Mouse (Mus musculus): ENCODE results near the gene Foxo6. TPM values are rescaled to one million over a fixed set of nuclear protein-coding genes. Genes with fewer than 3 reads are reported as not detected.

Gene Foxo6
- polyA plus RNA-seq, 1 experiment from 2014 or later, result 0.14 TPM

- Histone ChIP-seq H3K27me3 (replicated peaks; ENCODE audit: control insufficient read depth, insufficient read depth, low read length) (peaks cover 29% of the 10 kb centered on the region), H3K9ac (ENCODE audit: low read depth, low read length) (no peak overlapping the region), H3K4me3 (ENCODE audit: low read depth, low read length) (no peak overlapping the region), H3K4me2 (no peak overlapping the region), H3K36me3 (ENCODE audit: control insufficient read depth, insufficient read depth, low read length) (no peaks in the 10 kb centered on the region), H3K27ac (ENCODE audit: low read depth, low read length) (no peak overlapping the region), H3K9me3 (ENCODE audit: control insufficient read depth, low read length) (no peaks in the 10 kb centered on the region), H3K4me1 (replicated peaks; ENCODE audit: control insufficient read depth, insufficient read depth, low read length) (0 out of 2 replicates have a peak, but pooled peaks cover 2% of the 10 kb centered on the region)
- no peak for ATAC-seq (replicated peaks; ENCODE audit: low FRiP score)
- DNase-seq (ENCODE audit: low spot score), result no peak
- 36% methylated on average over 5 of the region's 5 CpGs for WGBS
Measured at GRCm38 (mm10) chr4:120290486-120290885, 3.3 kb upstream of the Foxo6 start.

- WGBS, result 53% methylated on average over 3 of the region's 3 CpGs
- DNase-seq (ENCODE audit: low spot score) (no peak), ATAC-seq (replicated peaks; ENCODE audit: low FRiP score) (no peak)
- H3K36me3 ChIP-seq (ENCODE audit: control insufficient read depth, insufficient read depth, low read length), result no peaks in the 10 kb centered on the region
- H3K27me3 ChIP-seq (replicated peaks; ENCODE audit: control insufficient read depth, insufficient read depth, low read length), result peaks cover 38% of the 10 kb centered on the region
- H3K4me3 ChIP-seq (ENCODE audit: low read depth, low read length), result no peak overlapping the region
- no peaks in the 10 kb centered on the region for H3K9me3 ChIP-seq (ENCODE audit: control insufficient read depth, low read length)
- 0 out of 2 replicates have a peak, but pooled peaks cover 2% of the 10 kb centered on the region for H3K4me1 ChIP-seq (replicated peaks; ENCODE audit: control insufficient read depth, insufficient read depth, low read length)
- no peak overlapping the region for H3K4me2 ChIP-seq
- no peak overlapping the region for H3K27ac ChIP-seq (ENCODE audit: low read depth, low read length)
- no peak overlapping the region for H3K9ac ChIP-seq (ENCODE audit: low read depth, low read length)
Measured at GRCm38 (mm10) chr4:120289181-120289965, 2.2 kb upstream of the Foxo6 start.

- ATAC-seq (replicated peaks; ENCODE audit: low FRiP score) (no peak), DNase-seq (ENCODE audit: low spot score) (no peak)
- peak overlapping the region; percentile 97 for H3K4me2 ChIP-seq
- under 1% methylated on average over 53 of the region's 53 CpGs for WGBS
- H3K27ac ChIP-seq (ENCODE audit: low read depth, low read length), result no peak overlapping the region
- no peaks in the 10 kb centered on the region for H3K36me3 ChIP-seq (ENCODE audit: control insufficient read depth, insufficient read depth, low read length)
- peaks cover 8% of the 10 kb centered on the region; the same call in 1 of the 2 replicates for H3K4me1 ChIP-seq (replicated peaks; ENCODE audit: control insufficient read depth, insufficient read depth, low read length)
- H3K9ac ChIP-seq (ENCODE audit: low read depth, low read length), result peak overlapping the region; percentile 51; the same call in 1 of the 2 replicates
- peaks cover 63% of the 10 kb centered on the region for H3K27me3 ChIP-seq (replicated peaks; ENCODE audit: control insufficient read depth, insufficient read depth, low read length)
- H3K4me3 ChIP-seq (ENCODE audit: low read depth, low read length), result peak overlapping the region; percentile 61
- no peaks in the 10 kb centered on the region for H3K9me3 ChIP-seq (ENCODE audit: control insufficient read depth, low read length)
Measured at GRCm38 (mm10) chr4:120286761-120287241, 348 bp downstream of the Foxo6 start.

- H3K4me2 ChIP-seq, result no peak overlapping the region
- 64% methylated on average over 1 of the region's 1 CpGs for WGBS
- no peak overlapping the region for H3K27ac ChIP-seq (ENCODE audit: low read depth, low read length)
- no peak for DNase-seq (ENCODE audit: low spot score)
- no peaks in the 10 kb centered on the region for H3K36me3 ChIP-seq (ENCODE audit: control insufficient read depth, insufficient read depth, low read length)
- peaks cover 8% of the 10 kb centered on the region; the same call in 1 of the 2 replicates for H3K4me1 ChIP-seq (replicated peaks; ENCODE audit: control insufficient read depth, insufficient read depth, low read length)
- no peak overlapping the region for H3K4me3 ChIP-seq (ENCODE audit: low read depth, low read length)
- H3K9me3 ChIP-seq (ENCODE audit: control insufficient read depth, low read length), result no peaks in the 10 kb centered on the region
- H3K27me3 ChIP-seq (replicated peaks; ENCODE audit: control insufficient read depth, insufficient read depth, low read length), result peaks cover 74% of the 10 kb centered on the region
- no peak overlapping the region for H3K9ac ChIP-seq (ENCODE audit: low read depth, low read length)
- no peak for ATAC-seq (replicated peaks; ENCODE audit: low FRiP score)
Measured at GRCm38 (mm10) chr4:120285730-120286129, 1.4 kb downstream of the Foxo6 start.

- Histone ChIP-seq H3K36me3 (ENCODE audit: control insufficient read depth, insufficient read depth, low read length) (no peaks in the 10 kb centered on the region), H3K4me2 (no peak overlapping the region), H3K9me3 (ENCODE audit: control insufficient read depth, low read length) (no peaks in the 10 kb centered on the region), H3K9ac (ENCODE audit: low read depth, low read length) (no peak overlapping the region), H3K4me1 (replicated peaks; ENCODE audit: control insufficient read depth, insufficient read depth, low read length) (peaks cover 7% of the 10 kb centered on the region; the same call in 1 of the 2 replicates), H3K27me3 (replicated peaks; ENCODE audit: control insufficient read depth, insufficient read depth, low read length) (peaks cover 78% of the 10 kb centered on the region), H3K27ac (ENCODE audit: low read depth, low read length) (no peak overlapping the region), H3K4me3 (ENCODE audit: low read depth, low read length) (no peak overlapping the region)
- DNase-seq (ENCODE audit: low spot score) (no peak), ATAC-seq (replicated peaks; ENCODE audit: low FRiP score) (no peak)
- WGBS, result 67% methylated on average over 3 of the region's 3 CpGs
Measured at GRCm38 (mm10) chr4:120285223-120285622, 1.9 kb downstream of the Foxo6 start.

DNA sequence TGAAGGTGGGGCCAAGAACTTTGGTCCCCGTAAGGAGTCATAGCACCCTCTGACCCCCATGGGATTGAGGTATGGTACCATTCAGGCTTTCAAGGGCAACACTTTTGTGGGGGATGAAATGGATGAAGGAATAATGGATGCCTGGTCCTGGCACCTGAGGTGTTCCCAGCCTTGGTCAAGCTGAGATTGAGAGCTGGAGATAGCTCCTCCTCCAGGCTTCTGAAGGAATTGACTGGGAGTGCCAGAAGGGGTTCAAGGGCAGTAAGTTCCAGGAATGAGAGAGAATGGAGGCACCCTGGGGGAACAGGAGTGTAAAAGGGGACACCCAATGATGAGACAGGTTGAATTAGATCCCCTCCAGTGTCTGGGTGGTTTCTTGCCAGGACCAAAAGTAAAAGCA lies 3.0 kb downstream of the Foxo6 start:
- no peak for DNase-seq (ENCODE audit: low spot score)
- Histone ChIP-seq H3K4me3 (ENCODE audit: low read depth, low read length) (no peak overlapping the region), H3K9me3 (ENCODE audit: control insufficient read depth, low read length) (no peaks in the 10 kb centered on the region), H3K36me3 (ENCODE audit: control insufficient read depth, insufficient read depth, low read length) (no peaks in the 10 kb centered on the region), H3K27ac (ENCODE audit: low read depth, low read length) (no peak overlapping the region), H3K9ac (ENCODE audit: low read depth, low read length) (no peak overlapping the region), H3K4me2 (no peak overlapping the region), H3K4me1 (replicated peaks; ENCODE audit: control insufficient read depth, insufficient read depth, low read length) (peaks cover 6% of the 10 kb centered on the region; the same call in 1 of the 2 replicates), H3K27me3 (replicated peaks; ENCODE audit: control insufficient read depth, insufficient read depth, low read length) (peaks cover 76% of the 10 kb centered on the region)
- no peak for ATAC-seq (replicated peaks; ENCODE audit: low FRiP score)
- 66% methylated on average over 1 of the region's 1 CpGs for WGBS

DNA sequence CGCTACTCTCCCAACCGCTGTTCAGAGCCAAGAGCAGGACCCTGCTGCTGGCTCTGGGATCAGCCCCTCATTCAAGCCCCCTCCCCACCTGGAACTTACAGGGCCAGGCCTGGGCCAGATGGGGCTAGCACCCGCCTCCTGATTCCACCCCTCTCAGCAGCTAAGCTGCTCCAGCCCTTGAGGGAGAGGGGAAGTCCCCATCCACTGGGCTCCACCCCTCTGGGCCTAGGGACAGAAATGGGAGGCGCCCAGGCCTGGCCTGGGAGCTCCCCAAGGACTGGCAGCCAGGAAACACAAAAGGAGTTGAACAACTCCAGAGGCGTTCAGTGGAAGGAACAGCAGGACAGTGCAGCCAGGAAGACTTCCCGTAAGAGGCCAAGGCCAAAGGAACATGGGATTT lies 4.0 kb downstream of the Foxo6 start:
- H3K9me3 ChIP-seq (ENCODE audit: control insufficient read depth, low read length), result no peaks in the 10 kb centered on the region
- H3K4me3 ChIP-seq (ENCODE audit: low read depth, low read length), result peak overlapping the region; percentile 45
- H3K4me1 ChIP-seq (replicated peaks; ENCODE audit: control insufficient read depth, insufficient read depth, low read length), result peaks cover 6% of the 10 kb centered on the region; the same call in 1 of the 2 replicates
- peak overlapping the region; percentile 75 for H3K4me2 ChIP-seq
- 0 out of 2 replicates have a peak, but pooled peaks have one; percentile 14 for ATAC-seq (replicated peaks; ENCODE audit: low FRiP score)
- H3K27ac ChIP-seq (ENCODE audit: low read depth, low read length), result no peak overlapping the region
- peak overlapping the region; percentile 34; the same call in 1 of the 2 replicates for H3K9ac ChIP-seq (ENCODE audit: low read depth, low read length)
- no peaks in the 10 kb centered on the region for H3K36me3 ChIP-seq (ENCODE audit: control insufficient read depth, insufficient read depth, low read length)
- no peak for DNase-seq (ENCODE audit: low spot score)
- peaks cover 76% of the 10 kb centered on the region for H3K27me3 ChIP-seq (replicated peaks; ENCODE audit: control insufficient read depth, insufficient read depth, low read length)
- 21% methylated on average over 5 of the region's 6 CpGs for WGBS

DNA sequence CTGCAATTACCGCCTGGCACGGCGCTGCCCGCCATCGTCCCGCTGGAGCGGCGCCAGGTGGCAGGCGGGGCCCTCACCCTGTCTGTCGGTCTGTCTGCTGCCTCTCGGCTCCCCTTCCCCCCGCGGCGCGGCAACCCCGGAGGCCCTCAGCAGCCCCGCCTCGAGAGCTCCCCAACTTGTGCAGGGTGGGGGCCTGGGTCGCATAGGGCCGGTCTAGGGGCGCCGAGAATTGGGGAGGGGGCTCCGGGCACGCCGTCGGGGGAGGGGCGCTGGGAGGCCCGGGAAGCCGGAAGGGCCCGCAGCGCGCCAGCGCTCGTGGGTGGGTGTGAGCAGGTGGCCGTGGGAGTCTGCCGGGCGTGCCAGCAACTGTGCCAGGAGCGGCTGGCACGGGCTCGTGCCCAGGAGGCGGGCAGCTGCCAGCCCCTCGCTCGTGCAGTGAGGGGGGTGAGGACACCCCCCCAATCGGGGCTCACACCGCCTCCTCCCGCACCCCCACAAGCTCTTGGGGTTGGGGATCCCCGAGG lies 4.5 kb downstream of the Foxo6 start:
- ATAC-seq (replicated peaks; ENCODE audit: low FRiP score) (no peak), DNase-seq (ENCODE audit: low spot score) (no peak)
- Histone ChIP-seq H3K9me3 (ENCODE audit: control insufficient read depth, low read length) (no peaks in the 10 kb centered on the region), H3K4me2 (peak overlapping the region; percentile 75), H3K36me3 (ENCODE audit: control insufficient read depth, insufficient read depth, low read length) (no peaks in the 10 kb centered on the region), H3K4me3 (ENCODE audit: low read depth, low read length) (peak overlapping the region; percentile 45), H3K9ac (ENCODE audit: low read depth, low read length) (peak overlapping the region; percentile 34; the same call in 1 of the 2 replicates), H3K27me3 (replicated peaks; ENCODE audit: control insufficient read depth, insufficient read depth, low read length) (peaks cover 76% of the 10 kb centered on the region), H3K27ac (ENCODE audit: low read depth, low read length) (no peak overlapping the region), H3K4me1 (replicated peaks; ENCODE audit: control insufficient read depth, insufficient read depth, low read length) (peaks cover 6% of the 10 kb centered on the region; the same call in 1 of the 2 replicates)
- 3% methylated on average over 46 of the region's 47 CpGs for WGBS

Data from liver, embryonic 11.5 days (tissue).